Mouse (Mus musculus) C2C12 (cell line): Measurements from ENCODE around the gene Dnal1. TPM values are rescaled to one million over a fixed set of nuclear protein-coding genes. Genes with fewer than 3 reads are reported as not detected.
A peak's percentile ranks its signal among the peaks of the same experiment; 100 is the strongest.

Experiments
- H3K27me3 ChIP-seq: one replicate; pipeline ENCODE4 v1.6.1; 2011; ENCODE audit not compliant: control insufficient read depth, insufficient read depth, insufficient read length
- H3K36me3 ChIP-seq: one replicate; pipeline ENCODE4 v1.6.1; 2011; ENCODE audit not compliant: control insufficient read depth, insufficient read depth
- H3K4me3 ChIP-seq: one replicate; pipeline ENCODE4 v1.5.1; 2011; ENCODE audit warnings: mild to moderate bottlenecking, control low read depth; ENCODE audit not compliant: poor library complexity, insufficient read depth, severe bottlenecking
- H3K79me2 ChIP-seq: one replicate; pipeline ENCODE4 v1.6.1; 2011; ENCODE audit not compliant: control insufficient read depth, insufficient read depth
- H3K79me3 ChIP-seq: one replicate; pipeline ENCODE4 v1.6.1; 2011; ENCODE audit warnings: low read depth, control low read depth
- H3ac ChIP-seq: one replicate; pipeline ENCODE3; 2011; ENCODE audit warnings: low read depth; ENCODE audit not compliant: control insufficient read depth, insufficient read length
- CEBPB ChIP-seq: IDR thresholded peaks from one replicate; pipeline ENCODE4 v1.6.1; 2011; ENCODE audit warnings: low read depth, mild to moderate bottlenecking, control low read depth, moderate library complexity
- CTCF ChIP-seq: IDR thresholded peaks from one replicate; pipeline ENCODE4 v1.5.1; 2011; ENCODE audit not compliant: control insufficient read depth, insufficient read depth, insufficient read length
- FOSL1 ChIP-seq: IDR thresholded peaks from one replicate; pipeline ENCODE4 v1.8.0; 2011; ENCODE audit warnings: mild to moderate bottlenecking, low read length; ENCODE audit not compliant: poor library complexity, insufficient read depth, severe bottlenecking
- MAX ChIP-seq: IDR thresholded peaks from one replicate; pipeline ENCODE4 v1.6.1; 2011; ENCODE audit warnings: mild to moderate bottlenecking, control low read depth
- MYOD1 ChIP-seq: IDR thresholded peaks from one replicate; pipeline ENCODE4 v1.6.1; 2011; ENCODE audit warnings: low read depth; ENCODE audit not compliant: control insufficient read depth, insufficient read length
- MYOG ChIP-seq: IDR thresholded peaks from one replicate; pipeline ENCODE4 v1.6.1; 2011; ENCODE audit not compliant: control insufficient read depth, insufficient read length; ENCODE audit errors: extremely low read depth
- USF1 ChIP-seq: IDR thresholded peaks from one replicate; pipeline ENCODE4 v1.6.1; 2011; ENCODE audit warnings: low read depth, mild to moderate bottlenecking, control low read depth, moderate library complexity
- polyA plus RNA-seq: library from polyadenylated mRNA; unstranded; fragments of >200 nt; fragmentation: generic; extraction: Trizol; gene quantifications from one replicate; pipeline ENCODE4 v1.2.1, GENCODE M21; 2012; ENCODE audit warnings: missing spikeins

Gene Dnal1
- polyA plus RNA-seq, 1 experiment, result 4.7 TPM

GRCm38 (mm10) chr12:84192280-84192679 is 78.1 kb downstream of the Dnal1 start:
- TF ChIP-seq FOSL1, result no peak
- TF ChIP-seq MAX, result peak; percentile 22
- H3K79me2 ChIP-seq, result peaks cover 90% of the 10 kb centered on the region
- H3ac ChIP-seq, result peak overlapping the region; percentile 81
- H3K4me3 ChIP-seq, result peak overlapping the region; percentile 80
- peaks cover 5% of the 10 kb centered on the region for H3K36me3 ChIP-seq
- H3K27me3 ChIP-seq, result no peaks in the 10 kb centered on the region
- H3K79me3 ChIP-seq, result peaks cover 62% of the 10 kb centered on the region

- no peaks in the 10 kb centered on the region for H3K36me3 ChIP-seq
- H3K79me3 ChIP-seq, result peaks cover 57% of the 10 kb centered on the region
- peaks cover 87% of the 10 kb centered on the region for H3K79me2 ChIP-seq
- H3K27me3 ChIP-seq, result no peaks in the 10 kb centered on the region
- peak overlapping the region; percentile 80 for H3K4me3 ChIP-seq
- TF ChIP-seq MAX, result peak; percentile 25
- TF ChIP-seq MYOD1, result no peak
- no peak for TF ChIP-seq FOSL1
- H3ac ChIP-seq, result peak overlapping the region; percentile 81
These were observed 78.8 kb downstream of the Dnal1 start for GRCm38 (mm10) chr12:84192741-84193641.

- Histone ChIP-seq H3K36me3 (no peaks in the 10 kb centered on the region), H3K79me3 (peaks cover 49% of the 10 kb centered on the region), H3ac (peak overlapping the region; percentile 81), H3K79me2 (peaks cover 87% of the 10 kb centered on the region), H3K4me3 (peak overlapping the region; percentile 80), H3K27me3 (no peaks in the 10 kb centered on the region)
- TF ChIP-seq FOSL1 (peak; percentile 59), USF1 (no peak), MAX (peak; percentile 88), CEBPB (peak; percentile 99)
These were observed 79.7 kb downstream of the Dnal1 start for GRCm38 (mm10) chr12:84193642-84194399.

GRCm38 (mm10) chr12:84194400-84195109 is 80.4 kb downstream of the Dnal1 start:
- Histone ChIP-seq H3K27me3 (no peaks in the 10 kb centered on the region), H3K79me3 (peaks cover 42% of the 10 kb centered on the region), H3K79me2 (peaks cover 87% of the 10 kb centered on the region), H3K4me3 (peak overlapping the region; percentile 28), H3ac (peak overlapping the region; percentile 34), H3K36me3 (no peaks in the 10 kb centered on the region)
- TF ChIP-seq MYOD1 (no peak), USF1 (no peak), CEBPB (no peak), MAX (no peak), MYOG (no peak), FOSL1 (no peak), CTCF (no peak)

- Histone ChIP-seq H3K79me2 (peaks cover 87% of the 10 kb centered on the region), H3K27me3 (no peaks in the 10 kb centered on the region), H3ac (no peak overlapping the region), H3K36me3 (no peaks in the 10 kb centered on the region), H3K79me3 (peaks cover 40% of the 10 kb centered on the region), H3K4me3 (no peak overlapping the region)
- TF ChIP-seq CEBPB (no peak), MYOD1 (no peak), USF1 (no peak), MAX (no peak), FOSL1 (no peak), CTCF (no peak), MYOG (no peak)
These were observed 81.0 kb downstream of the Dnal1 start for GRCm38 (mm10) chr12:84195195-84195594.

Other genes with a start within 250 kb of the Dnal1 start
- 11.2 TPM for gene Numb, start 192.4 kb upstream of the Dnal1 start, polyA plus RNA-seq
- 18.7 TPM for gene Riox1, start 163.8 kb upstream of the Dnal1 start, polyA plus RNA-seq
- gene Heatr4, start 129.5 kb upstream of the Dnal1 start, polyA plus RNA-seq, result not detected
- 2.6 TPM for gene Acot2, start 126.5 kb upstream of the Dnal1 start, polyA plus RNA-seq
- gene Acot1, start 104.9 kb upstream of the Dnal1 start, polyA plus RNA-seq, result 0.41 TPM
- under 0.01 TPM for gene Acot4, start 76.0 kb upstream of the Dnal1 start, polyA plus RNA-seq
- gene Gm49366, start 75.4 kb upstream of the Dnal1 start, polyA plus RNA-seq, result not detected
- not detected for gene Acot3, start 62.2 kb upstream of the Dnal1 start, polyA plus RNA-seq
- not detected for gene Acot5, start 45.0 kb upstream of the Dnal1 start, polyA plus RNA-seq
- 0.25 TPM for gene Acot6, start 13.7 kb upstream of the Dnal1 start, polyA plus RNA-seq
- gene Pnma1, start 34.1 kb downstream of the Dnal1 start, polyA plus RNA-seq, result 0.46 TPM
- gene Elmsan1, start 104.5 kb downstream of the Dnal1 start, polyA plus RNA-seq, result 6.5 TPM
- gene Ptgr2, start 170.9 kb downstream of the Dnal1 start, polyA plus RNA-seq, result 13.3 TPM
- 23.5 TPM for gene Zfp410, start 202.5 kb downstream of the Dnal1 start, polyA plus RNA-seq
- gene Coq6, start 247.3 kb downstream of the Dnal1 start, polyA plus RNA-seq, result 32.7 TPM
- 0.50 TPM for gene Fam161b, start 247.5 kb downstream of the Dnal1 start, polyA plus RNA-seq